Mouse (Mus musculus) ovary, adult 2 months (tissue): Measurements from ENCODE around the gene Proser3. TPM values are rescaled to one million over a fixed set of nuclear protein-coding genes. Genes with fewer than 3 reads are reported as not detected.

Experiments
- polyA plus RNA-seq: library from polyadenylated mRNA; depleted of rRNA; stranded (reverse); fragments of >200 nt; gene quantifications from 2 replicates; pipeline ENCODE4 v1.2.3, GENCODE M21; 2012; rRNA removed

Proser3 gene
- 16.8 and 22.1 TPM in 2 replicates for polyA plus RNA-seq

GRCm38 (mm10) chr7:30552102-30553020, at the start of gene Proser3, which contains the start of gene Hspb6:
Proser3 (minus strand) TSS chr7:30552299.
Hspb6 (plus strand) TSS chr7:30552178.

GRCm38 (mm10) chr7:30598786-30599185, 46.7 kb upstream of the Proser3 start, which contains the start of gene Zbtb32:
Zbtb32 (minus strand) TSS chr7:30598909.

GRCm38 (mm10) chr7:30588676-30589434, 36.8 kb upstream of the Proser3 start, which contains the start of gene Kmt2b:
Kmt2b (minus strand) TSS chr7:30588726.

GRCm38 (mm10) chr7:30564970-30565571, 13.0 kb upstream of the Proser3 start, which contains the start of gene Igflr1:
Igflr1 (plus strand) TSS chr7:30565427.

GRCm38 (mm10) chr7:30563117-30563905, 11.2 kb upstream of the Proser3 start, which contains the start of the genes U2af1l4, Gm49396 and Psenen:
U2af1l4 (plus strand) TSS chr7:30563301.
Gm49396 (plus strand) TSS chr7:30563344.
Psenen (minus strand) TSS chr7:30563627.

GRCm38 (mm10) chr7:30559443-30559954, 7.4 kb upstream of the Proser3 start, which contains the start of gene Lin37:
Lin37 (minus strand) TSS chr7:30559838.

GRCm38 (mm10) chr7:30534633-30535577, 17.2 kb downstream of the Proser3 start, which contains the start of gene Arhgap33:
Arhgap33 (minus strand) TSS chr7:30535060.

GRCm38 (mm10) chr7:30493401-30493931, 58.6 kb downstream of the Proser3 start, which contains the start of gene Prodh2:
Prodh2 (plus strand) TSS chr7:30493622.

Other genes with a start within 250 kb of the Proser3 start
- gene Alkbh6, start 243.6 kb downstream of the Proser3 start, polyA plus RNA-seq = 232 and 247 TPM in 2 replicates
- gene Syne4, start 237.5 kb downstream of the Proser3 start, polyA plus RNA-seq = 46.3 and 55.1 TPM in 2 replicates
- 1.1 and 1.9 TPM in 2 replicates for gene E130208F15Rik, start 230.6 kb downstream of the Proser3 start, polyA plus RNA-seq
- 30.7 and 44.4 TPM in 2 replicates for gene Sdhaf1, start 228.4 kb downstream of the Proser3 start, polyA plus RNA-seq
- gene Lrfn3, start 189.5 kb downstream of the Proser3 start, polyA plus RNA-seq = 32.0 and 32.3 TPM in 2 replicates
- gene Tyrobp, start 138.5 kb downstream of the Proser3 start, polyA plus RNA-seq = 122 and 192 TPM in 2 replicates
- gene Hcst, start 132.4 kb downstream of the Proser3 start, polyA plus RNA-seq = 10.0 and 17.3 TPM in 2 replicates
- gene Nfkbid, start 130.6 kb downstream of the Proser3 start, polyA plus RNA-seq = 2.7 and 3.1 TPM in 2 replicates
- gene Aplp1, start 106.8 kb downstream of the Proser3 start, polyA plus RNA-seq = 8.6 and 11.4 TPM in 2 replicates
- not detected in 2 replicates for gene Kirrel2, start 94.6 kb downstream of the Proser3 start, polyA plus RNA-seq
- gene Nphs1, start 94.0 kb downstream of the Proser3 start, polyA plus RNA-seq = not detected in 2 replicates
- 0.24 and 0.52 TPM in 2 replicates for gene Prodh2, start 58.7 kb downstream of the Proser3 start, polyA plus RNA-seq
- 26.8 and 28.0 TPM in 2 replicates for gene Arhgap33, start 17.2 kb downstream of the Proser3 start, polyA plus RNA-seq
- 35.0 and 43.0 TPM in 2 replicates for gene Hspb6, start 121 bp downstream of the Proser3 start, polyA plus RNA-seq
- 38.6 and 52.1 TPM in 2 replicates for gene Lin37, start 7.5 kb upstream of the Proser3 start, polyA plus RNA-seq
- gene U2af1l4, start 11.0 kb upstream of the Proser3 start, polyA plus RNA-seq = 54.3 and 70.9 TPM in 2 replicates
- gene Gm49396, start 11.0 kb upstream of the Proser3 start, polyA plus RNA-seq = 1.2 and 1.7 TPM in 2 replicates
- gene Psenen, start 11.3 kb upstream of the Proser3 start, polyA plus RNA-seq = 84.6 and 110 TPM in 2 replicates
- 5.7 and 6.6 TPM in 2 replicates for gene Igflr1, start 13.1 kb upstream of the Proser3 start, polyA plus RNA-seq
- gene Kmt2b, start 36.4 kb upstream of the Proser3 start, polyA plus RNA-seq = 57.6 and 63.3 TPM in 2 replicates
- 0.88 and 1.4 TPM in 2 replicates for gene Zbtb32, start 46.6 kb upstream of the Proser3 start, polyA plus RNA-seq
- 174 and 233 TPM in 2 replicates for gene Upk1a, start 60.5 kb upstream of the Proser3 start, polyA plus RNA-seq
- gene Cox6b1, start 73.9 kb upstream of the Proser3 start, polyA plus RNA-seq = 216 and 385 TPM in 2 replicates
- not detected in 2 replicates for gene Etv2, start 83.6 kb upstream of the Proser3 start, polyA plus RNA-seq
- 104 and 110 TPM in 2 replicates for gene Rbm42, start 98.0 kb upstream of the Proser3 start, polyA plus RNA-seq
- gene Haus5, start 112.7 kb upstream of the Proser3 start, polyA plus RNA-seq = 17.8 and 20.4 TPM in 2 replicates
- gene Pmis2, start 119.3 kb upstream of the Proser3 start, polyA plus RNA-seq = not detected in 2 replicates
- gene 2200002J24Rik, start 146.6 kb upstream of the Proser3 start, polyA plus RNA-seq = 1.6 and 4.1 TPM in 2 replicates
- gene Atp4a, start 159.9 kb upstream of the Proser3 start, polyA plus RNA-seq = 1.9 and 3.4 TPM in 2 replicates
- gene Tmem147, start 177.2 kb upstream of the Proser3 start, polyA plus RNA-seq = 293 and 358 TPM in 2 replicates
- gene Gapdhs, start 191.4 kb upstream of the Proser3 start, polyA plus RNA-seq = not detected in 2 replicates
- 7.5 and 9.7 TPM in 2 replicates for gene Sbsn, start 199.2 kb upstream of the Proser3 start, polyA plus RNA-seq
- gene Dmkn, start 211.5 kb upstream of the Proser3 start, polyA plus RNA-seq = 36.0 and 40.0 TPM in 2 replicates
- gene Krtdap, start 235.6 kb upstream of the Proser3 start, polyA plus RNA-seq = not detected in 2 replicates